Mouse (Mus musculus): ENCODE results near the gene Gnb2. TPM values are rescaled to one million over a fixed set of nuclear protein-coding genes. Genes with fewer than 3 reads are reported as not detected.

Gnb2 gene
- polyA plus RNA-seq, 1 experiment from 2014 or later: 464 TPM

GRCm38 (mm10) chr5:137512847-137513794 is 20.2 kb downstream of the Gnb2 start:
- H3K9ac ChIP-seq (replicated peaks): peak overlapping the region; percentile 100; the same call in 1 of the 2 replicates
- no peaks in the 10 kb centered on the region; the same call in 1 of the 2 replicates for H3K27me3 ChIP-seq
- ATAC-seq (ENCODE audit: low FRiP score, low read depth): peak; percentile 55; the same call in 1 of the 2 replicates
- no peak overlapping the region for H3K27ac ChIP-seq (replicated peaks)
- no peak overlapping the region for H3K4me3 ChIP-seq
- H3K9me3 ChIP-seq: no peaks in the 10 kb centered on the region
- peaks cover 37% of the 10 kb centered on the region for H3K4me1 ChIP-seq
- WGBS: 82% methylated on average over 11 of the region's 11 CpGs
- H3K4me2 ChIP-seq (replicated peaks): peak overlapping the region; percentile 94
- H3K36me3 ChIP-seq: peaks cover under 1% of the 10 kb centered on the region; the same call in 1 of the 2 replicates

GRCm38 (mm10) chr5:137511706-137512105 is 21.6 kb downstream of the Gnb2 start:
- ATAC-seq (ENCODE audit: low FRiP score, low read depth): no peak
- peak overlapping the region; percentile 90 for H3K4me3 ChIP-seq
- H3K4me2 ChIP-seq (replicated peaks): peak overlapping the region; percentile 94
- peaks cover 37% of the 10 kb centered on the region for H3K4me1 ChIP-seq
- no peaks in the 10 kb centered on the region for H3K9me3 ChIP-seq
- no peaks in the 10 kb centered on the region; the same call in 1 of the 2 replicates for H3K27me3 ChIP-seq
- H3K27ac ChIP-seq (replicated peaks): peak overlapping the region; percentile 86; the same call in 1 of the 2 replicates
- H3K36me3 ChIP-seq: no peaks in the 10 kb centered on the region
- 61% methylated on average over 3 of the region's 3 CpGs for WGBS
- peak overlapping the region; percentile 100 for H3K9ac ChIP-seq (replicated peaks)

GRCm38 (mm10) chr5:137510573-137511390 is 22.5 kb downstream of the Gnb2 start:
- ATAC-seq (ENCODE audit: low FRiP score, low read depth): peak; percentile 58
- H3K4me2 ChIP-seq (replicated peaks): peak overlapping the region; percentile 94
- peak overlapping the region; percentile 90 for H3K4me3 ChIP-seq
- H3K4me1 ChIP-seq: peaks cover 37% of the 10 kb centered on the region
- H3K9ac ChIP-seq (replicated peaks): peak overlapping the region; percentile 100
- no peaks in the 10 kb centered on the region; the same call in 1 of the 2 replicates for H3K27me3 ChIP-seq
- H3K9me3 ChIP-seq: no peaks in the 10 kb centered on the region
- under 1% methylated on average over 18 of the region's 83 CpGs for WGBS
- H3K27ac ChIP-seq (replicated peaks): peak overlapping the region; percentile 86
- H3K36me3 ChIP-seq: no peaks in the 10 kb centered on the region

- Histone ChIP-seq H3K9ac (replicated peaks) (peak overlapping the region; percentile 100), H3K4me1 (peaks cover 37% of the 10 kb centered on the region), H3K9me3 (no peaks in the 10 kb centered on the region), H3K27me3 (no peaks in the 10 kb centered on the region; the same call in 1 of the 2 replicates), H3K4me3 (peak overlapping the region; percentile 90), H3K27ac (replicated peaks) (peak overlapping the region; percentile 86), H3K4me2 (replicated peaks) (peak overlapping the region; percentile 94), H3K36me3 (no peaks in the 10 kb centered on the region)
- ATAC-seq (ENCODE audit: low FRiP score, low read depth): peak; percentile 80
- WGBS: 9% methylated on average over 9 of the region's 52 CpGs
Measured at GRCm38 (mm10) chr5:137510014-137510501, 23.3 kb downstream of the Gnb2 start.

GRCm38 (mm10) chr5:137504041-137504440 is 29.3 kb downstream of the Gnb2 start:
- H3K27ac ChIP-seq (replicated peaks): no peak overlapping the region
- no peak overlapping the region for H3K9ac ChIP-seq (replicated peaks)
- WGBS: 87% methylated on average over 6 of the region's 6 CpGs

GRCm38 (mm10) chr5:137502667-137503110 is 30.6 kb downstream of the Gnb2 start:
- H3K9me3 ChIP-seq: no peaks in the 10 kb centered on the region
- under 1% methylated on average over 30 of the region's 30 CpGs for WGBS
- no peaks in the 10 kb centered on the region for H3K27me3 ChIP-seq
- peaks cover 8% of the 10 kb centered on the region; the same call in 1 of the 2 replicates for H3K36me3 ChIP-seq
- H3K4me2 ChIP-seq (replicated peaks): peak overlapping the region; percentile 76
- H3K9ac ChIP-seq (replicated peaks): peak overlapping the region; percentile 63
- peak; percentile 85 for ATAC-seq (ENCODE audit: low FRiP score, low read depth)
- H3K27ac ChIP-seq (replicated peaks): peak overlapping the region; percentile 94
- H3K4me3 ChIP-seq: peak overlapping the region; percentile 64
- peaks cover 16% of the 10 kb centered on the region for H3K4me1 ChIP-seq

More at GRCm38 (mm10) chr5:137504041-137504440, 29.3 kb downstream of the Gnb2 start:
- H3K9me3 ChIP-seq: no peaks in the 10 kb centered on the region
- ATAC-seq (ENCODE audit: low FRiP score, low read depth): no peak
- H3K4me2 ChIP-seq (replicated peaks): no peak overlapping the region
- peaks cover 16% of the 10 kb centered on the region for H3K4me1 ChIP-seq
- no peak overlapping the region for H3K4me3 ChIP-seq
- no peaks in the 10 kb centered on the region; the same call in 1 of the 2 replicates for H3K27me3 ChIP-seq
- H3K36me3 ChIP-seq: peaks cover 8% of the 10 kb centered on the region; the same call in 1 of the 2 replicates

- Histone ChIP-seq H3K4me1 (peaks cover 16% of the 10 kb centered on the region), H3K4me3 (peak within 1 kb of the TSS; percentile 64), H3K9me3 (no peaks in the 10 kb centered on the region), H3K36me3 (peaks cover 8% of the 10 kb centered on the region; the same call in 1 of the 2 replicates), H3K27me3 (no peaks in the 10 kb centered on the region), H3K9ac (replicated peaks) (peak within 1 kb of the TSS; percentile 63), H3K4me2 (replicated peaks) (peak within 1 kb of the TSS; percentile 76), H3K27ac (replicated peaks) (peak within 1 kb of the TSS; percentile 94)
- peak; percentile 93 for ATAC-seq (ENCODE audit: low FRiP score, low read depth)
- 2% methylated on average over 64 of the region's 64 CpGs for WGBS
Measured at GRCm38 (mm10) chr5:137501709-137502666, 31.3 kb downstream of the Gnb2 start, which contains the start of gene Pop7. TSS of gene Pop7 (minus strand) at chr5:137502518.

GRCm38 (mm10) chr5:137500186-137500585 is 33.1 kb downstream of the Gnb2 start:
- no peak for ATAC-seq (ENCODE audit: low FRiP score, low read depth)
- no peak overlapping the region for H3K9ac ChIP-seq (replicated peaks)
- H3K4me1 ChIP-seq: peaks cover 16% of the 10 kb centered on the region
- no peak overlapping the region for H3K4me2 ChIP-seq (replicated peaks)
- H3K4me3 ChIP-seq: no peak overlapping the region
- peaks cover 8% of the 10 kb centered on the region; the same call in 1 of the 2 replicates for H3K36me3 ChIP-seq
- 90% methylated on average over 7 of the region's 7 CpGs for WGBS
- H3K27me3 ChIP-seq: no peaks in the 10 kb centered on the region
- H3K27ac ChIP-seq (replicated peaks): no peak overlapping the region
- H3K9me3 ChIP-seq: no peaks in the 10 kb centered on the region

GRCm38 (mm10) chr5:137493831-137494230 is 39.5 kb downstream of the Gnb2 start:
- WGBS: 87% methylated on average over 13 of the region's 13 CpGs
- no peaks in the 10 kb centered on the region for H3K9me3 ChIP-seq
- no peak overlapping the region for H3K4me3 ChIP-seq
- no peaks in the 10 kb centered on the region for H3K36me3 ChIP-seq
- no peak for ATAC-seq (ENCODE audit: low FRiP score, low read depth)
- H3K27me3 ChIP-seq: no peaks in the 10 kb centered on the region
- H3K27ac ChIP-seq (replicated peaks): no peak overlapping the region
- H3K9ac ChIP-seq (replicated peaks): no peak overlapping the region
- no peaks in the 10 kb centered on the region for H3K4me1 ChIP-seq
- no peak overlapping the region for H3K4me2 ChIP-seq (replicated peaks)

- Histone ChIP-seq H3K36me3 (no peaks in the 10 kb centered on the region), H3K4me3 (no peak overlapping the region), H3K27me3 (peaks cover 5% of the 10 kb centered on the region; the same call in 1 of the 2 replicates), H3K4me2 (replicated peaks) (no peak overlapping the region), H3K27ac (replicated peaks) (no peak overlapping the region), H3K4me1 (no peaks in the 10 kb centered on the region), H3K9ac (replicated peaks) (no peak overlapping the region), H3K9me3 (no peaks in the 10 kb centered on the region)
- no peak for ATAC-seq (ENCODE audit: low FRiP score, low read depth)
- 67% methylated on average over 4 of the region's 4 CpGs for WGBS
Measured at GRCm38 (mm10) chr5:137491559-137491958, 41.8 kb downstream of the Gnb2 start.
